Mouse (Mus musculus): ENCODE results near the gene Kif26b.

DNA sequence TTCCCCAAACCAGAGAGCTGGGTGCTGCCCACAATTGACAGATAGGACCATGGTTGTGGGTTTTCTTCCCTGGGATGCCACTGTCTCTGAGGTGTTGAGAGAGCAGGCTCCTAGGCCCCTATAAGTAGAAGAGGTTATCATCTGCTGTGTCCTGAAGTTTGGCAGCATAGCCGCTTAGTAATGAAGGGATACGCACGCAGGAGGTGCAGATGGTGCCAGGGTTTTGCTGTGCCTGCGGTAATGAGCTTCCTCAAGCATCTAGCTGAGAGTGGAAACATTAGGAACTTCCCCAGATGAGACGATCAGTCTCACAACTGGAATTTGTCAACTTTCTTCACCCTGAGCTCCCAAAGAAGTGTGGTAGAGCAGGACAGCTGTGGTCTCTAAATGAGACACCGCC, 363.5 kb downstream of the Kif26b start:
- TF ChIP-seq POLR2A (IDR thresholded peaks at IDR 0.05; ENCODE audit: low read depth, low read length) = no peak
- TF ChIP-seq CTCF (IDR thresholded peaks at IDR 0.05; ENCODE audit: extremely low read depth, insufficient read depth, insufficient read length, insufficient replicate concordance) = no peak
